Mouse (Mus musculus): ENCODE measurements around the gene Clcn5.
A peak's percentile ranks its signal among the peaks of the same experiment; 100 is the strongest.

Gene Clcn5

GRCm38 (mm10) chrX:7319089-7319721 is at the start of gene Clcn5:
Gene Clcn5 (minus strand): TSS chrX:7319358.
- DNase-seq: peak; percentile 97

GRCm38 (mm10) chrX:7325455-7325854 is 6.3 kb upstream of the Clcn5 start:
- DNase-seq: no peak

DNA sequence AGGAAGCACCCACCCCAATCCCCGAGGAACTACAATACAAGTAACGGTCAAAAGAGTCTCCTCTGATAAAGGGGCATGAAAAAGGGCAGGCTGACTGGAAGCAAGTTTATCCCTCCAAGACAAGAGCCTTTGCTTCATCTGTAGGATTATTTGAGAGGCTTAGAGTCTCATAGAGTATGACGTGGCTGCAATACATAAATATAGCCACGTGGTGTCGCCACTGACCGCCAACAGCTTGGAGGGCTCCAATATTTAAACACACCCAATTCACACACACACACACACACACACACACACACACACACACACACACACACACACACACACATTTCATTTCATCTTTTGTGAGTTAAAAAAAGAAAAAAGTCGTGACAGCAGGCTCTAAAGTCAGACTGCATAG is 3.1 kb upstream of the Clcn5 start:
- DNase-seq: peak; percentile 58

DNA sequence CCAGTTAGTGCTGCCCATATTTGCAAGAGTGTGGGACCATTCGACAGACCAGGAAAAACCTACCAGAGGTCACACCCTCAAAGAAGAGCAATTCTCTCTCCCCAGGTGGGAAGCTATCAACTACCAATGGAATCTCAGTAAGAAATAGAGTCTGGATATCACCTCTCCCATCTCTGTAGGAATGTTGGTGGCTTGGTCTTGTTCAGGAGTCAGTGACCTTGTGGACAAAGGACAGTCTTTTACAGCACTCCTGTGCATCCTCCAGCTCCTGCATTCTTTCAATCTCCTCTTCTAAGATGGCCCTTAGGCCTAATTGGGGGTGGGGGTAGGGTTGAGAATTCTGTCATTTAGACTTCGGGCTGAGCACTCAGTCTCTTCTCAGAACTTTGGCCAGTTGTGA is 1.4 kb upstream of the Clcn5 start:
- DNase-seq: no peak

- peak; percentile 17 for DNase-seq
These were observed 570 bp downstream of the Clcn5 start for GRCm38 (mm10) chrX:7318551-7319025.

- DNase-seq: no peak
These were observed 4.0 kb downstream of the Clcn5 start for GRCm38 (mm10) chrX:7315115-7315514.

GRCm38 (mm10) chrX:7314645-7315044 is 4.5 kb downstream of the Clcn5 start:
- DNase-seq: no peak

- no peak for DNase-seq
These were observed 10.9 kb downstream of the Clcn5 start for GRCm38 (mm10) chrX:7308242-7308641.

DNA sequence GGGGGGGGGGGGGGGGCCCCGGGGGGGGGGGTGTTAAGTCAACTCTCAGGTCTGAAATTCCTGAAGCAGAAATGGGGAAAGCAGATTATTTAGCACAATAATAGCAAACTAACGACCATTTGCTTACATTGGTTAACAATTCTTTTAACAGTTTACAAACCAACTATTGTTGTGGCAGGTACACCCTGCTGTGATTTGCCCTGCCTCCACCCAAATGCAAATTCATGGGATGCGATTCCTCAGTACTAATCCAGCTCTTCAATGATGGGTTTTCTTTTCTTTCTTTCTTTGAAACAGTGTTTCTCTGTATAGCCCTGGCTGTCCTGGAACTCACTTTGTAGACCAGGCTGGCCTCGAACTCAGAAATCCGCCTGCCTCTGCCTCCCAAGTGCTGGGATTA is 12.3 kb downstream of the Clcn5 start:
- no peak for DNase-seq

GRCm38 (mm10) chrX:7292981-7293380 is 26.2 kb downstream of the Clcn5 start:
- no peak for DNase-seq

- DNase-seq: no peak
These were observed 26.9 kb downstream of the Clcn5 start for GRCm38 (mm10) chrX:7292151-7292768.

DNA sequence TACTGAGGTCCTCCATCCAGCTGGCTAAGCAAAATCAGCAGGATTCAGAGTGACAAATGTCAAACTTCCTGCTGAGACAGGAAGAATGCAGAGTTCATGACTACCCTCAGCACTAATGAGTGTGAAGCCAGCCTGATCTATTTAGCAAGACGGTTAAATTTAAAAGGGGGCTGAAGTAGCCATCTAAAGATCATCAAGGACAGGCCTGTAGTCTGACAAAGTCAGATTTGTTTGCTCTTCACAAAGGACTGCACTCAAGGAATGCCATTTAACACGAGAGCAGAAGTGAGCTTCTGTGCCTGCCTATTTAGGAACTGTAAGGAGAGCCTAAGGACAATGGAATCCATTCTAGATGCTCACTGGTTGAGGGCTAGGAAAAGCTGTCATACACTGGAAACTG is 30.2 kb downstream of the Clcn5 start:
- no peak for DNase-seq

GRCm38 (mm10) chrX:7287051-7287734 is 32.0 kb downstream of the Clcn5 start:
- DNase-seq: no peak

- DNase-seq: no peak
These were observed 36.5 kb downstream of the Clcn5 start for GRCm38 (mm10) chrX:7282636-7283035.

GRCm38 (mm10) chrX:7279722-7280121 is 39.4 kb downstream of the Clcn5 start:
- DNase-seq: no peak

- DNase-seq: no peak
These were observed 42.6 kb downstream of the Clcn5 start for GRCm38 (mm10) chrX:7276564-7276963.

GRCm38 (mm10) chrX:7261149-7261548 is 58.0 kb downstream of the Clcn5 start:
- no peak for DNase-seq

GRCm38 (mm10) chrX:7260400-7261113 is 58.6 kb downstream of the Clcn5 start:
- no peak for DNase-seq

DNA sequence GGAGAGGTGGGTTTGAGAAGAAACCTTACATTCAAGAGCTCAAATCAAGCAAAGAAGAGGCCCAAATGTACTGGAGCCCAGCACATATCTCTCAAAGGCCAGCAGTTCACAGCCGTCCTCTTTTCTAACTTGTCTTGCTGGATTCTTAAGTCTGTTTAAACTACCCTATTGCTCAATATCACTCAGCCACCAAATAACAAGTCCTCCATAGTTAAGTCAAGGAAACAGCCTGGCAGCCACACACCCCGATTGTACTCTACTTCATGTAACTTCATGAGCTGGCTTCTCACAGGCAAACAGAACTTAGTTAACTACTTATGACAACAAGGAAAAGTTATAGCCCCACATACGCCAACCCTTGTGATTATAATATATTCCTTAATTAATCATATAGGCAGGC is 59.4 kb downstream of the Clcn5 start:
- no peak for DNase-seq

DNA sequence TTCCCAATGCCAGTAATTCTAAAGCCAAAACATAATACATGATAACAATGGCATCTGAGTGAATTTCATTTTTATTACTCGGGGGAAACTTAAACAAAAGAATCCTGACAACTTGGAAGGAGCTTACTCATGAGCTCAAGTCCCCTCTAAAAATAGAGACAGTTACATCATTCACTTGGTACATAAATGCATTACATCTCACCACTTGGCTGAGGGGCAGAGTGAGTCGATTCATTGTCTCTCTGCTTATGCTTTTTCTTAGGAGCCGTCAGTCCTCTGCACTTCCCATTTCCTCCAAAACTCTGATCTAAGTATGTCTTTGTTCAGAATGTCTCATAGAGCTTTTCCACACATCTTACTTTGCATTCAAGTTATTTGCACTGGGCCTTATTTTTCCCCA is 63.1 kb downstream of the Clcn5 start:
- no peak for DNase-seq

DNA sequence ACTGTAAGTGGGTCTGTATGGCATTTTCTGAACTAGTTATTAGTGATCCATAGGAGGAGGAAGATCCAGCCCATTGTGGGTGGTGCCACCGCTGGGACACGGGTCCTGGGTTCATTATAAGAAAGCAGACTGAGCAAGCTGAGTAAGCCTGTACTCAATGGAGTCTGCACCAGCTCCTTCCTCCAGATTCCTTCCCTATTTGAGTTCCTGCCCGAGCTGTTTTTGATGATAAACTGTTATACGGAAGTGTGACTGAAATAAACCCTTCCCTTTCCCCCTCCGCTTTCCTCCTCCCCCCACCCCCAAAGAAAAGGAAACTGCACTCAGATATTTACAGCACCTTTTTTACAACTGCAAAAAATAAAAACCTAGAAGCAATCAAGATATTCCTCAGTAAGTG is 115.1 kb downstream of the Clcn5 start:
- DNase-seq: no peak

DNA sequence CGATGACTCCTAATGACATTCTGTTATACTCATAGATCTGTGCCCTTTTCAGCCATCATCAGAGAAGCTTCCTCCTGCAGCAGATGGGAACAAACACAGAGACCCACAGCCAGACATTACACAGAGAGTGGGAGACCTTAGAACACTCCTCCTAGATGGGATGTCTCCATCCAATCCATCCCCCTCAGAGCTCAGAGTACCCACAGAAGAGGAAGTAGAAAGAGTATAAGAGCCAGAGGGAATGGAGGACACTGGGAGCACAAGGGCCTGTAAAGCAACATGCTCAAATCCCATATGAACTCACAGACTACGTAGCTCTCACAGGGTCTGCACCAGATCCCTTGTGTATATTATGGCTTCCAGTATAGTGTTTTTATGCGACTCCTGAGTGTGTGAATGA is 115.6 kb downstream of the Clcn5 start:
- no peak for DNase-seq

DNA sequence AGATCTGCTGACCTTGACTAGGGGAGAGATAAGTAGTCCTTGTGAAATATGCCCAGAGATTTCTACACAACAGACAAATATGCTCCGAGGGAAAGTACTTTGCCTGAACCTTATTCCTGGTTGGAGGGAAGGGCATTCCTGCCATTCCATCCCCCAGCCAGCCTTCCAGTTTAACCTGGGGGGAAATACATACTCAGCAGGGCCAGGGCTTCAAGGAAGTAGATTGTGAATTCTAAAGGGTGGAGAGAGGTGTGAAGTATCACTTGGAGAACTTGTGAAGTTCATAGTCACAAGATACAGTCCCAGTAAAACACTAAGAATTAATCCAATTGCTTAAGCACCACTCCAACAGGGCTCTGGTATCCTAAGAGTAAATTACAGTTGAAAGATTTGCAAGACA is 121.3 kb downstream of the Clcn5 start:
- DNase-seq: no peak

- DNase-seq: no peak
These were observed 128.3 kb downstream of the Clcn5 start for GRCm38 (mm10) chrX:7190816-7191215.

Data from kidney, postnatal 14 days (tissue).